Mouse (Mus musculus): ENCODE measurements around the gene Lpp.

DNA sequence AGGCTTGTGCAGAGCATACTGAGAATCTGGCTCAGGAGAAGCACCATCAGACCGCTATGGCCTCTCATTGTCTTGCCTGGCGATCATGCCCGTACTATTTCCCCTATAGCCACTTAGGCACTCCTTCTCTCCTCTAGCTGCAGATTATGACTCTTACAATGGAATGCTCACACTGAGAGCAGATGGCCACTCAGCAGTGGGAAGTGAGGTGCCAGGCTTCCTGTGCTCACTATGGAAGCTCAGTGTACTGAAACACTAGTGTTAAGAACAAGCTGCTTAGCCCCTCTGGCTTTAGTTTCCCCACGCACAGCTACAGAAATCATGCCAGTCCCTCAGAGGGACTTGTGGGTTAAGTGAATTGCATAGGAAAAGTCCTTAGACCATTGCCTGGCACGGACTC lies 2.7 kb upstream of the Lpp start:
- TF ChIP-seq POLR2A (IDR thresholded peaks at IDR 0.05; ENCODE audit: borderline replicate concordance, insufficient read depth, low read length) (peak; percentile 53; the same call in 1 of the 2 replicates), CTCF (IDR thresholded peaks at IDR 0.05; ENCODE audit: borderline replicate concordance, insufficient read depth, low read depth, low read length) (no peak)

All from cerebellum, adult 2 months (tissue).